Mouse (Mus musculus) embryo, embryonic 10.5 days (tissue): ENCODE results near the gene Nt5m.
"Not testable (repeated sequence)": the region's sequence is repeated elsewhere in the genome, so short reads cannot be mapped to it uniquely, and the experiment has no call there.

Experiments
- DNase-seq: peaks from one replicate; pipeline ENCODE4 v3.0.0-alpha.2; 2015; ENCODE audit warnings: low spot score

The Nt5m gene

DNA sequence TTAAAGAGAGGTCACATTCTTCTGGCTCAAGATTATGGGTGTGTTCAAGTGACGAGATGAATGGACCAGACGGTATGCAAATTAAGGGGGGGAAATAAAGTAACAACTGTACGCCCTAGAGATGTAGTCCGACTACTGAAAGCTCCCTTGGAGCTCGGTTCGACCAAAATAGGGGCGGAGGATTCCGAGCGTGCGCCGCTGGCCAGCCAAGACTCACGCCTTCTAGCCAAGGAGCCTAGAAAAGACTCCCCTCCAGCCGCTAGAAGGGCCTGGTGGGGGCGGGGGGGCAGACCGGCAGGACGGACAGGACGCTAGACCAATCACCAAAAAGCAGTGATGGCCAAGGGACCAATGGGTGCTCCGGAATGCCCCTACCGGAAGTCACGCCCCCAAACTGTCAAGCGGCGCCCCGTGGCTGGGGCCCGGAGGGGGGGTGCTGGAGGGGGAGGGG, at the start of gene Nt5m:
TSS of gene Nt5m (plus strand) at position 440 of the 451 bp plus-strand sequence.
- DNase-seq, result peak; percentile 97

DNA sequence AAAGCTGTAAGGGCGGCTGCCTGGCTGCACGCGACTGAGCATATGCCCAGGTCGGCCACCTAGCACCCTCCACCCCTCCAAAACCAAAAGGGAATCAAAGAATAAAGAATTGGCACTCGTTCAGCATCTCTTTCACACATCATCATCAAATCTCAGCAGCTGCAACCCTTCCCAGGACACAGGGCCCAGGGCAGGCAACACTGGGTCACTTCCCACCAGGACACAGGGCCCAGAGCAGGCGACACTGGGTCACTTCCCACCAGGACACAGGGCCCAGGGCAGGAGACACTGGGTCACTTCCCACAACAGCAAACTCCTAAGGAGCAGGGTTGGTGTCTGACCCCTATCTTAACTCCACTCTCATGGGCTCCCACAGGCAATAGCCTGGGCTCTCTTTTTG, 45.9 kb upstream of the Nt5m start:
- no peak for DNase-seq

- DNase-seq, result no peak
Observed at GRCm38 (mm10) chr11:59800412-59800811, 38.8 kb upstream of the Nt5m start.

- DNase-seq, result no peak
Observed at GRCm38 (mm10) chr11:59801881-59802280, 37.4 kb upstream of the Nt5m start.

- no peak for DNase-seq
Observed at GRCm38 (mm10) chr11:59803516-59803915, 35.7 kb upstream of the Nt5m start.

DNA sequence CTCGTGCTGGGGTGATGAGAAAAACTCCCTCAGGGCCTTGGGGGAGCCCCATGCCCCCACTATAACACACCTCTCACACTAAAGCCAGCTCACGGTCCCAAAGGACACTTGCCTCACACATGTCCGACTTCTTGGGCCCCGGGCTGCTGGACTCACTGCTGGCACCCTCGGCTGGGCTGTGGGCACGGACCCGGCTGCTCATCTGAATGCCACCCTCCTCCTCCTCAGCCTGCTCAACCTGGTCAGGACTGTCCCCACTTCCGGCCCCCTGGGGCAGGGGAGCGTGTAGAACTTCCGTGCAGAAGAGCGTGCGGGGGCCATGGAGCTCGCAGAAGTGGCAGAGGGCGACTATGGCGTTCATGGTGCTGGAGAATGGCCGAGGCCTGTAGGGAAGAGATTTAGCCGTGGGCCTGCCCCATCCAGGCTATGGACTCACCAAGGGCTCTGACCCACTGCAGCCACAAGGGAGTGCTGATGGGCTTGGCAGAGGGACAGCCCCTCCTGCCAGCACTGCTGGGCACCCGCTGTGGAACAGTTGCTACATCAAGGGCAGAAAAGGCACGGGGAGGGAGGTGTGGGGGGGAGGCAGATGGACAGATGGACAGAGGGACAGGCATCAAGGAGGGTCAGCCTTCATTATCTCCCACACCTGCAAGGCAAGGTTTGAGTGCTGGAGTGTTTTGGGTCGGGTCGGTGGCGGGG, 34.7 kb upstream of the Nt5m start:
- DNase-seq, result no peak

DNA sequence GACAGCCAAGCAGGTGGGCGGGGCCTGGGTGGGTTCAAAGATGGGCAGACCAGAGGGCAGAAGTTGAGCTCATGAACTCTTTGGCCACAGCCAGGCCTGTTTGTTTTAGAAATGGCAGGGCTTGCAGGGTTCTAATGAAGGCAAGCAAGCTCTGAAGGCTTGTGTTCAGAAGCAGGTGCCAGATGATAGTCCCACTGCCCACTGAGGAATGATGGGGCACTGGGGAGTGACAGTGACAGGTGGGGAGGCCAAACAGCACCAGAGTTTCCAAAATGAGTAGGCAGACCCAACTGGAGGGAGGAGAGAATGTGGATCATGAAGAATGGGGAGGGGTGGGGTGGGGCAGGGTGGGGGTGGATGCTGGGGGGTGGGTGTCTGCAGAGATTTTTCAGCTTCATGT, 34.0 kb upstream of the Nt5m start:
- no peak for DNase-seq

GRCm38 (mm10) chr11:59805656-59806055, 33.6 kb upstream of the Nt5m start:
- DNase-seq, result no peak

DNA sequence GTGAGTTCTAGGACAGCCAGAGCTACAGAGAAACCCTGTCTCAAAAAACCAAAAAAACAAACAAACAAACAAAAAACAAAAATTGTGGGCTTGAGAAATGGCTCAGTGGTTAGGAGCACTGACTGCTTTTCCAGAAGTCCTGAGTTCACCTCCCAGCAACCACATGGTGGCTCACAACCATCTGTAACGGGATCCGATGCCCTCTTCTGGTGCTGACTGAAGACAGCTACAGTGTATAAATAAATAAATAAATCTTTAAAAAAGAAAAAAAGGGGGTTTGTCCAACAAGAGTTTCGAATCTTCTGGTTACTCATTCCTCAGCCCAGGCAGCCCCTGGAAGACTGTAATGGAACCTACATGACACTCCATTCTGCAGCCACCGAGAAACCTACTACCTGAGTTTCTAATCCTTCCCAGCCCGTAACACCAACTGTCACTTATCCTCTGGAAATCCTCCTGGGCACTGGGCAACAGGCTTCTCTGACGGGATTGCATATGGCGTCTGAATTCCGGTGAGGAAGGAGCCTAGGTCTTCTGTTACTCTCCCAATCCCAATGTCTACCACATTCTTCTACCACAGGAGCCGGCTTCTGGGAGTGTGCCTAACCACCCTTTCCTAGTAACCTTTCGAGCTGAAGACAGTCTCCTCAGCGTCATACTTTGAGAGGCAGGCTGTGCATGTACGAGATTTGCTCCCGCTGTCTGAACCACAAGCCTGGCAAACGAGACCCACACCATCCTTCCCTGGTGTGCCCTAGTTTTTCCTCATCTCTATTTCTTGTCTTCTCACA, 30.9 kb upstream of the Nt5m start:
- no peak for DNase-seq

GRCm38 (mm10) chr11:59809071-59809669, 30.1 kb upstream of the Nt5m start:
- DNase-seq, result peak; percentile 19

DNA sequence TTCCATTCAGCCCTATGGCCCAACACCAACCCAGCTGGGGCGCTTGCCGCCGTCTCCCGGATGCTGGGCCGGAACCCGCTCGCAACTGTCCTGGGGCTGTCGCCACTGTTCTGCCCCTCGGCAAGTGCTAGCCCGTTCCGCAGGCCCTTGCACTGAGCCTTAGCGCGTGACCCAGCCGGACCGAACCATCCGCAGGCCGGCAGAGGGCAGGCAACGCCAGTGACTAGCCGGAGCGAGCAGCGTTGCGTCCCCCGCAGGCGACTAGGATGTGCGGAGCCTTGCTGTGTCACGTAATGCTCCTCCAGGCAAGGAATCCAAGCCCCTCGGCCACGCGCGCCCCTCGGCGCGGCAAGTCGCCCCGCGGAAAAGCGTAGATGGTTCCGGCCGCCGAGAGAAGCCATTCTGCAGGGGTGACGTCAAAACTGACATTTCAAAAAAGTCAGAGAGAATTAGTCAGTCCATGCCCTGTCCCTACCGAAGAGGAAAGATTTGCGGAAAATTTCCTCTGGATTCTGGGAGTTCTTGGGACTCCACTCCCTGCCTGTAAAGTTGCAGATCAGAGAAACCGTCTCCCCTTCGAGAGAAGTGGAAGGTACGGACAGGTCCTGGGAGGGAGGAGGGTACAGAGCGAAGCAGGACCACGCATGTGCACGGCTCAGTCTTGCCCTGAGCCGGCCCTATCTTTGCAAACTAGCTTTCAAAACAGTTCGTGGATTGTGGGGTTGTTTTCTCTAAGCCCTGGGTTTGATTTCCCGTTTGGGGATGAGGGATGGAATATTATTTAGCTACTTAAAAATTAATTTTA, 29.4 kb upstream of the Nt5m start, which contains the start of gene Flcn:
TSS of gene Flcn (minus strand) at position 347 of the 805 bp plus-strand sequence.
- DNase-seq, result peak; percentile 89

- DNase-seq, result no peak
Observed at GRCm38 (mm10) chr11:59810480-59811158, 28.6 kb upstream of the Nt5m start.

- DNase-seq, result no peak
Observed at GRCm38 (mm10) chr11:59811211-59811610, 28.0 kb upstream of the Nt5m start.

- no peak for DNase-seq
Observed at GRCm38 (mm10) chr11:59813276-59813675, 26.0 kb upstream of the Nt5m start.

- no peak for DNase-seq
Observed at GRCm38 (mm10) chr11:59814311-59814710, 24.9 kb upstream of the Nt5m start.

DNA sequence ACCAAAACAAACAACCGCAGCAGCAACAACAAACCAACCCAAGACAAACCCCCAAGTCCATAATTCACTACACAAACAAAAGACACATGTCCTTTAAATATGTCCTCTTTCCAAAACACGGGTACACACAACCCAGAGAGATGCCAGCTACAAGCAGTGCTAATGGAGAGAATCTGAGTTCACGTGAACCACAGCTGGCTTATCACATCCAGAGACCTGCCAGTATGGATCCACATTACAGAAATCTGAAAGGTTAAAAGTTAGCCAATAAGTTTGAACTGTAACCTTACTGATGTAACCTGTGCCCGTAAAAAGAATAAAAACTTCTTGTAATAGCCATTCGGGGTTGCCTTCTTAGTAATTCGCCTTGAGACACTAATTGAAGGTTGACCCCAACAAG, 24.3 kb upstream of the Nt5m start:
- DNase-seq, result no peak

DNA sequence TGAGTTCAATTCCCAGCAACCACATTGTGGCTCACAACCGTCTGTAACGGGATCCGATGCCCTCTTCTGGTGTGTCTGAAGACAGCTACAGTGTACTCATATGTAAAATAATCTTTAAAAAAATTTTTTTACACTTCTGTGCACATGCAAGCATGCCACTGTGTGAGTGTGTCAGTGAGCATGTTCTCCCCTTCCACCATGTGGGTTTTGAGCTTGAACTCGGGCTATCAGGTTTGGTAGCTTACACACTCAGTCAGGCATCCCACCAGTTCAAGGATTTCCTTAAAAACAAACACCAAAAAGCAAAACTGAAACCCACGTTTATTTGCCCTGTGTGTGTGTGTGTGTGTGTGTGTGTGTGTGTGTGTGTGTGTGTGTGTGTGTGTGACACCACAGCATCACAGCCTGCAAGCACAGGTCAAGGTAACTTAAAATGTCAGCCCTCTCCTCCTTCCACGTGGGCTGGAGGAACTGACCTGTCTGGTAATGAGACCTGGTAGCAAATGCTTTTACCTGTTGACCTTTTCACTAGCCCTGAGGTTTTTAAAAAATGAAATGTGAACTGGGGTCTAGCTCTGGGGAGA, 23.7 kb upstream of the Nt5m start:
- no peak for DNase-seq

DNA sequence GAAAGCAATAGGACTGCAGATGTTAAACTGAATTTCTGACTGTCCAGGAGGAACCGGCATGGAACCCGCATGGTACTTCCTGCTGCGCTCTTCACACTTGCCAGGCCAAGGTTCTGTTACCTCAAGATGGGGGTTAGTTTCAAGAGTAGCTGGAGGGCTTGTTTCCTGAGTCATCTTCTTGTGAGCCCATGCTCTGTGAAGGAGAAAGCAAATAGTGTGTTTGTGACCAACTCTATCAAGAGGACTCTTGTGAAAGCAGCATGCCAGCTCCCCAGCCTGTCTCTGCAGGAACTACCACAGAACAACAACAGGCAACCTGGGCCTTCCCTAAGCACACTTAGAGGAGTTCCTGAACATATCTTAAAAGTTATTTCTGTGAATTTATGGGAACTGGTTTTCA, 21.3 kb upstream of the Nt5m start:
- no peak for DNase-seq

DNA sequence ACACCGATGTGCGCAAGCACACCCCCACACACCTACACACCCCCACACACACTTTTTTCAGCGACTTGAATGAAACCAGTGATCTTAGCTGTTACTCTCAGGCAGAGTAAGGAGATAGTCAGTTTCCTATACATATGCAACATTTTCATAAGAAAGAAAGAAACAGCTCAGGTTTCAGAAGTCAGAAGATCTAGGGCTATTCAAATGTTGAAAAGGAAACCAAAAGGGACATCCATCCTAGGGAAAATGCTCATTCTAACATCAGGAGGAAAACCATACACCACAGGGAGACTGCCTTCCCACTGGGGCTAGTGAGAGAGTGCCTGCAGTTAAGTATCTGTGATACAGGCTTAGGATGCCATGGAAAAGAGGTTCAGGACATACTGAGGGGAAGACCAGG, 17.6 kb upstream of the Nt5m start:
- no peak for DNase-seq

DNA sequence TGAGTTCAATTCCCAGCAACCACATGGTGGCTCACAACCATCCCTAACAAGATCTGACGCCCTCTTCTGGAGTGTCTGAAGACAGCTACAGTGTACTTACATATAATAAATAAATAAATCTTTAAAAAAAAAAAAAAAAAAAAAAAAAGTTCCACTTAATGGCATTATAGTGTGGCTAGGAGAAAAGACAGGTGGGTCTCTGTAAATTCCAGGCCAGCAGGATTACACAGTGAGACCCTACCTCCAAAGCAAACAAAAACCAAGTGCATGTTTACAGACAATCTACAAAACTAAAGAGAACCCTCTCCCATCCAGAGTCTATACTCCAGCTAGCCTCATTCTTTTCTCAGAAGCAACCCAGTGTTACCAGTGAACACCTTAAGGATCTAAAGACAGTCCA, 1.5 kb upstream of the Nt5m start:
- not testable (repeated sequence) for DNase-seq

DNA sequence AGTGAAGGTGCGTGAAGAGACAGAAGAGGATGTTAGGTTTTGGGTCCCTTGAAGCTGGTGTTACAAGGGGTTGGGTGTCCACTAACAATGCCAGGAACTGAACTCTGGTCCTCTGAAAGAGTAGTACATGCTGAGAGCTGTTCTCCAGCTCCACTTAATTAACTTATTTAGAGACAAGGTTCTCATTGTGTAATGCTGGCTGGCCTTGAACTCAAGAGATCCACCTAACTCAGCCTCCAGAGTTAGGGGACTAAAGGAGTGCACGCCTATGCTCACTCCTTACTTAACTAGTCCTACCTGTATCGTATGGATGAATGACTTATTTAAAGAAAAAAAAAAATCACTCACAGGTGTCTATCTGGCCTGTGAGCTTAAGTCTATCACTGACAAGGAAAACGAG, 821 bp upstream of the Nt5m start:
- DNase-seq, result no peak
